Mouse (Mus musculus): ENCODE measurements around the gene Prss46.

- no peak for TF ChIP-seq CTCF (IDR thresholded peaks at IDR 0.05; ENCODE audit: low read depth, low read length)
- no peak for TF ChIP-seq POLR2A (IDR thresholded peaks at IDR 0.05; ENCODE audit: insufficient read depth, low read length)
- no peak for TF ChIP-seq EP300 (IDR thresholded peaks at IDR 0.05; ENCODE audit: insufficient read depth, low read depth, low read length)
These were observed 58.0 kb downstream of the Prss46 start for GRCm38 (mm10) chr9:110902271-110902670.
